Mouse (Mus musculus): ENCODE measurements at regions not wholly inside any gene's neighbourhood (a gene's known extent, or its start where the extent isn't known, plus 50 kb on each side); places are given as distances from the start of the nearest gene placed in this dataset.
"Not testable (repeated sequence)": the region's sequence is repeated elsewhere in the genome, so short reads cannot be mapped to it uniquely, and the experiment has no call there.

DNA sequence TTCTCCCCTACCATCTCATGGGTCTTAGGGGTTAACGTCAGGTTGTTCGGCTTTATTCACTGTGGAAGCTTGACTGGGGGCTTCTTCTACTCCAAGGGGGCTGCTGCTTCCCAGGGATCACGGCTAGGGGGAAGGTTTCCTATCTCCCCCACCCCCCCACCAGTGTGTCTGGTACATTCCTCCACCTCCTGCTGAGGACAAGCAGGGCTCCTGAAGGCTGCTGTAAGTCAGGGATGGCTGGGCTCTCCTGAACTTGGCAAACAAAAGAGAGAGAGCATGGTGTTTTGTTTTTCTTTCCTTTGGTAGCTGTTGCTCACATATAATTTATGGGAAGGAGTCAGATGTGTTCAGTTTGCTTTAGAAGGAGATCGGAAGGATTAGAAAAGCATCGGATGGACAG, 54.7 kb upstream of the Commd3 start:
- DNase-seq, result no peak

DNA sequence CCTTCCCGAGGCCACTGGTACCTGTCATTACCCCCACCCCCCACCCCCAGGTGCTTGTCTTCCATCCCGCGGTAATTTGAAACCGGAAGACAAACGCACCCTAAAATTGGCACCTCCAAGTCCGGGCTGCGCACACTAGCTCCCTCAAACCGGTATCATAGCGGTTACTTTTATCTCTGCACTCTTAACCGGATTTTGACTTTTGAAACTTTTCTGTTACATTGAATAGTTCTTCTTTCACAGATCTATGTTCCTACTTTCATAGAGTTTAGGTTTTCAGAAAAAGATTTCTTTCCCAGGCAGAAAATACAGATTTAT, 62.4 kb upstream of the Commd3 start:
- DNase-seq, result peak; percentile 50

DNA sequence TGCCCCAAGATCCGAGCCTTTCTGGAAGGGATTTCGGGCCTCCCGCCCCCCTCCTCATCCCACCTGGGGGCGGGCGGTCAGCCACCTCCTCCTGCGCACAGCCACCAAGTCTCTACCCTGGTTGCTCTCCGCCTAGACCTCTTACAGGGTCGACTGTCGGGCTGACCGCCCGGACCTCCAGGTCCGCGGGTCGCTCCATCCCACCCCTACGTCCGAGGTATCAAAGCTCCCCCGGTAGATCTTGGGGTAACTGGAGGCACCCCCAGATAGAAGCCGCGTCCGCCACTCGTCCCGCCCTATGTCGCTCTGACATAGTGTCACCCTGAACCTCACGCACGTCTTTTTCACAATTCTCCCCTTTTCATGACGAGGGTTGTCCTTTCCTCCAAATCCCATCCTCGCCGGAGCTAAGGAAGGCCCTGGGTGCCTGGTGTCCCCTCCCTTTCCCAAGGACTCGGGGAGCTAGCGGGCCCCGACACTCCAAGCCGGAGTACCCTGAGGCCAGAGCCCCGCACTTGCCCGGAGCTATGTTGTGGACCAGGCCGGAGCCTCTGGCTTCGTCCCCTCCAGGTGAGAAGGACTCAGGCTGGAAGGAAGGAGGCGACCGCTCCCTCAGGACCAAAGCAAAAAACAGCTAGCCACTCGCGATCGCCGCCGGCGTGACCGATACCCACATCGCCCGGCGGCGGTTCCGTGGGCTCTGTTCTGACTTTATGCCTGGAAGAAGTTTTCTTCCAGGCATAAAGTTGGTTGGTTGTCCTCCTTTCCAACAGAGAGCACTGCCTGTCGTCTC, 62.9 kb upstream of the Commd3 start:
- DNase-seq, result peak; percentile 50

DNA sequence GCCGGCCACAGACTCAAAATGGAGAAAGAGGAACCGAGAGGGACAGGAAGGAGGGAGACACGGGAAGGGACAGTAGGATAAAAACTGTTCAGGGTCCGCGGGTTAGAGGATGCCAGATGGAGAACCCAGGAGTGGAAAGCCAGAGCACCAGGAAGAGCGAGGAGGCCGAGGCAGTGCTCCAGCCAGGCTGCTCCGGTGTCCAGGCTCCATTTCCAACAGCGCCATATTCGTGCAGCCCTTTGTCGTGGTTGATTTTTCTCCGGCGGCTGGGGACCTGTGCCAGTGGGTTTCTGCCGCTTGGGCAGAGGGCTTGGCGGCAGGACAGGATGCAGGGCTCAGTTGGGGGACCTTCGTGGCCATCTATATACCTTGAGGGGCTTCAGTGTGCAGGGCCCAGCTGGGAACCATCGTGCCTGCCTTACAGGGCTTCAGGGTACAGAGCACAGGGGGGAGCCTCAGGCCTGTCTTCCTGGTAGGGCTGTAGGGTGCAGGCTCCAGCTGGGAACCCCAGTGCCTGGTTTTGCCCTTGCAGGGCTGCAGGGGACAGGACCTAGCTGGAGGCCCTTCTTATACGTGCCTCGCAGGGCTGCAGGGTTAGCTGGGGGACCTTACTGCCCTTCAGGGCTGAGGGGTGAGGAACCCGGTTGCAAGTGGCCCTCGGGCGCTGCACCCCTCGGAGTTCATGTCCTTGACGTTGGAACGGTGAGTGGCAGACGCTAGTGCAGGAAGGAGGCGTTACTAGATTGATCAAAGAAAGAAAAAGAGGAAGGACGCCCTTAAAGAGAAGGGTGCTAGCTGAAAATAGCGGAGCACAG, 63.7 kb upstream of the Commd3 start:
- peak; percentile 83 for DNase-seq

DNA sequence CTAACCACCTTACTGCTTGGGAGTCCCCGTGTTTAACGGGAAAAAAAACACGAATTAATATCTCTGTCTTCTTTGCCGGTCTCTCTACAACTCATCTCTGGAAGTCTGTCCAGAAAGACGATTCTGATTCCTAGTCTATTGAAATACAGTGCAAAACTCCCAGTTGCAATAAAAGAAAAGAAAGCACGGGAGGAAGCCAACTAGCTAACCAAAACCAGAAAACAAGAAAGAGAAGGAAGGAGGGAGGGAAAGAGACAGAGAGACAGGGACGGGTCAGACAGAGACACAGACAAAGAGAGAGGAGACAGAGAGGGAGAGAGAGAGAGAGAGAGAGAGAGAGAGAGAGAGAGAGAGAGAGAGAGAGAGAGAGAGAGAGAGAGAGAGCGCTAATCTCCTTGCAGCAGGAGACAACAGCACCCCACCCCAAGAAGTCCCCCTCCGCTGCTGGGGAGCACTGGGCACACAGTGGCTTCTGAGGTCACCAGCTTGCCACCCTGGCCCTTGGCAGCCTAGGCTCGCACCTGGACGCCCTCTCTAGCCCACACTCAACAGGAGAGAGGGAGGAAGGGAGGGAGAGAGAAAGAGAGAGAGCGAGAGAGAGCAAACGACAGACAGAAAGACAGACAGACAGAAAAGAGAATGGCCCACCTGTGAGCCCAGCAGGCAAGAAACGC, 64.5 kb upstream of the Commd3 start:
- DNase-seq, result peak; percentile 47

DNA sequence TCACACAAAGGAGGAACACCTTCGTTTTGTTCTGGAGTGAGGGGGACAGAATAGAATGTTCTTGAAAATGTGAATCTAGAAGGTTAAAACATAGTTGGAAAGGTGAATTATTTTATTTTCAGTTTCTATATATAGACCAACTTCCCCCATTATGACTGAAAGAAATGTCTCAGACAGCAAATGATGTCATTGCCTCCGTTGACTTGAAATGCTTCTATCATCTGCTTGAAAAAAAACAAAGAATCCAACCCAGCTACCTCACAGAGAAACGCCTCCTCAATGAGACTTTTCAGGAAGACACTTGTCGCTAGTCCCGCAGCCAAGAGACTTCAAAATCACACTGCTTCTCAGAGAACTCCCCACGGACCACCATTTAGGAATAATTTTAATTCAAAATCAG, 65.1 kb upstream of the Commd3 start:
- peak; percentile 25 for DNase-seq

DNA sequence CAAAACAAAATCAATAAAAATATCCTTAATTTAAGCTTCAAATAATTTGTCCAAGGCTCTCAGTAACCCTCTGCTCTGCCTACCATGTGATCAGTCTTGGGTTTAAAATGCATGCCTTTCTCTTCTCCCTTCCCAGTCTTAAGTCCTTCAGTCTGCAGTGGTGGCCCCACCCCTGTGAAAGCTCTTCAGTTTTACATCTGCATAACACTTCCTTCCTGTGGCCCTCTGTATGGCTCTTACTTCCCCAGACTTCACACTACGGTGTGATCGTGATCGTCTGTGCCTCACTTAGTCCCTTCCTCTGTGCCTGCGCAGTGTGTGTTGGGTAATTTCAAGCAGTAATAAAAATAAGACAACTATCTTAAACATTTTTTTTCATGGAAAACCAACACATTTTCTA, 80.0 kb upstream of the Commd3 start:
- DNase-seq, result peak; percentile 25

DNA sequence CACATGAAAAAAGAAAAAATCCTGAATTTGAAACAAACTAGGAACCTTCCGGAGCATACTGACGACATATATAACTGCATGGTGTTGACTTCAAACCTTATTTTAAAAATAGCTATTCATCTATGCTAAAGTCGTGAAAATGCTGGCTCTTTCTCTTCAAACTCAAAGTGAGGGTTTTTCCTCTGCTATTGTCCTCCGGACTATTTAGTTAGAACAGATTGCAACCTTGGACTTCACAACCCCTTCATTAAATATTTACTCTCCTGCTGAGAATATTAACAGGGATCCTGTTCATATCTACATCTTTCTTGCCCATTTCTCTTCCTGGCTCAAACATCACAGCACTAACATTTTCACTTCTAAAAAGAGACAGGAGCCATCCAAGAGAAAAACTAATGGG, 84.0 kb upstream of the Commd3 start:
- no peak for DNase-seq

DNA sequence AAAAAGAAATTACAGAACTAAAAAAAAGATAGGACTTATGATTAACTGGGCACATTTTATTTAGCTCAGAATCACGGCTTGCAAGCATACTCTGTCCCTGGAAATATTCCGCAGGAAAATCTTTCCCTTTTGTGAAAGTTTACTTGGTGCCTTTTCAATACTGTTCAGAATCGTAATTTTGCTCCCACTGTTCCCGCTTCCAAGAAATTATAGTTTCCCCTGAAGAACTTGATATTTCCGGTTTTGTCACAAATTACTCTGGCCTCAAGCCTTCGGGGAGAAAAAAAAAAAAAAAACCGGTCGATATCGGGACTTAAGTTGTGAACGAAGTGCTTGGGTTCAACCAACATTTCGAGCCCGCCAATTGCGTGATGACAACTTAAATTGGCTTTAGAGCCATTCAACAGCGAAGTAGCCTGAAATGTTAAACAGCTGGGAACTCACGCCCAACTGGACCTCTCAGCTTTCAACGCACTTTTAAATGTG, 84.4 kb upstream of the Commd3 start:
- DNase-seq, result peak; percentile 8

DNA sequence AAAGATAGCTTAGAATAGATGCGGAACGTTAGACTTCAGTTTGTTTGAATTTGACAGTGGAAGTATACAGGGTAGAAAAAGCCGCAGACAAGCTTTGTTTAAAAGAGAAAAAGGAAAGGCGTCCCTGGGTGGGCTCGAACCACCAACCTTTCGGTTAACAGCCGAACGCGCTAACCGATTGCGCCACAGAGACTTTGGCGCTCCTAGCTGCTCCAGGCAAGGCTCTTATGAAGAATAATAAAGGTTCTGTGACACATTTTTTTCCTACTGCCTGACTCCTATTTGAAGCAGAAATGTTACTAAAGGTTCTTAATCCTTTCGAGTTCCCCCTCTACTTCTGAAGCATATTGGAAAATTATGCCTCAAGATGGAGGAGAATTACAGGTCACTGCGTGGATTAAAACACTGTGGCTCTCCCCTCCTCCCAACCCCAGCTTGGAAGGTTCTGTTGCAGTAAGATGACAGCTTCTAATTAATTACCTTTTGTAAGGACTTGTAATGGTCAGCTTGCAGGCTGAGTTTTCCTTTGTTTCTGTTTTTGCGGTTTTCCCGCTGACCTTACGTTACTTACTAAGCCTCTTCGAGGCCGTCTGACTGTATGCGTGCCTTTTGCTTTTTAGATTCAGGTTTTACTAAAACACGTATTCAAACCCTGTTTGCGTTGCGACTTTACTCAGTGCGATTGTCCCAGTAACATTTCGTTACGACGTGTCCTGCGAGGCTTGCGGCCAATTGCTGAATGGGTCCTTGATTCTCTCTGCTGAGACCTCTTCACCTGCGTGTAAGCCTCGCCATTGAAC, 85.1 kb upstream of the Commd3 start:
- peak; percentile 88 for DNase-seq

DNA sequence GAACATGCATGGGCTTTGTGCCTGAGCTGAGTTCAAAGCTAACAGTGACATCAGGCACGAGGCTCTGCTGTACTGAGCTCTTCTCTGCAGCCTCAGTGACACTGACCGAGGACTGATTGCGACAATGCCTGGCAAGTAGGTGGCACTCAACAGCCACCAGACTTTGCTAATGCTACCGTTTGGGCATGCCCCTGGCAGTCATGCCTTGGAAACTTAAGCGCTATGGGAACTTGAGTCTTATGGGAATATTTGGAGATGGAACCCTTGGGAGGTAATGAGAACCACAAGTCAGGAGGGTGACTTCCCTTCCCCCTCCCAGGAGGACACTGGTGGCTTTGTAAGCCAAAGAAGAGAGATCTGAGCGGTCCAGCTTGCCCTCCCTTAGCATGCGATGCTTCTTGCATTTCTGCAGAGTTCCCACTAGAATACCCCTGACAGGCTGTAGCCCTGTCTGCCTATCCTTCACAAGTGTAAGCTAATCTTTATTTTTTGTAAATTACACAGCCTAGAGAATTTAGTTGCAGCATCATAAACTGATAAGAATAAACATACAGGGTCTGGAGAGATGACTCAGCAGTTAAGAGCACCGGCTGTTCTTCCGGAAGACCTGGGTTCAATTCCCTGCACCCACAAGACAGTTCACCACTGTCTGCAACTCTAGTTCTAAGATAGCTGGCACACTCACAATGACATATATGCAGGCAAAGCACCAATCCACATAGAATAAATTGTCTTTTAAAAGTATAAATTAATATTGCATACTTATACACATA, 86.4 kb upstream of the Commd3 start:
- peak; percentile 8 for DNase-seq

DNA sequence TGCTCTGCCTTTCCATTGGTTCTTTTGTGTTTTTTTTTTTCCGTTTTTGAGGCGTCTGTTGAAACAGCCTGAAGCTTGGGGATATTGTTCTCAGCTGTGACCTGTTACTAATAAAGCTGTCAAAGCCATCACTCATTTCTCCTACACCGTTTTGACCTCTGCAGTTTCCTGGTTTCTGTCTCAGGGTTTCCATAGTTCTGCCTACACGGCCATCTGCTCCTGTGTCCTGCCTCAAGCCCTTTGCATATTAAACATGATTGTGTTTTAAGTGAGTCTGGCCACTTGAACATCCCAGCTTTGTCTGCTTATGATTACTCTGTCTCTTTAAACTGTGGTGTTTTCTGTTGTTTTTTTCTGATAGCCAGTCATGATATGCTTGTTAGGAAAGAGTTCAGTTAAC, 114.1 kb upstream of the Commd3 start:
- DNase-seq, result no peak

DNA sequence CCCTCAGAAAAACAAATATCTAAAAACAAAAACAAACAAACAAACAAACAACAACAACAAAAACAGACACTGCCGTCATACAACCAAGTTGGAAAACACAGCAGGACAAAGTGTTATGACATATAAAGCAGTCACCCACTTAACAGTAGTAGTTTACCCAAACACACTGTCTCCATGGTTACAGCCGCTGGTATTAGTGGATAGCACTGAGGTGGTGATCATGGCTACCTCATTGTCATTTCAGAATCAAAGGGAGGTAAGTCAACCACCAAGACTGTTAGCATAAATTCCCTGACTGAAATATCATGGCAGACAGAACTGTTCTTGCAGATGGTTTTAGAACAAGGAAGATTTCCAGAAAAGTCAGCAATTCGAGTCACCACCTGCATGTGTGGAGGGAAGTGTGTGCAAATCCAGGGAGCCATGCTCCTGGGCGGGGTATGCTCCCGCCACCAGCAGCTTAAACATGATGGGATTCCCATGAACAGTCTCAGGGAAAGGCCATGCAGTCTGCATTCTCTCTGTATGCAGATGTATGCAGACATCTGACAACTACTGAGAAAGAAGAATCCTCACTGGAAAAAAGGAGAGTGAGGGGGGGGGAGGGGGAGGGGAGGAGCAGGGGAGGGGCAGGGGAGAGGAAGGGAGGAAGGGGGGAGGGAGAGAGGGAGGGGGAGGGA, 124.1 kb upstream of the Commd3 start:
- DNase-seq, result no peak

DNA sequence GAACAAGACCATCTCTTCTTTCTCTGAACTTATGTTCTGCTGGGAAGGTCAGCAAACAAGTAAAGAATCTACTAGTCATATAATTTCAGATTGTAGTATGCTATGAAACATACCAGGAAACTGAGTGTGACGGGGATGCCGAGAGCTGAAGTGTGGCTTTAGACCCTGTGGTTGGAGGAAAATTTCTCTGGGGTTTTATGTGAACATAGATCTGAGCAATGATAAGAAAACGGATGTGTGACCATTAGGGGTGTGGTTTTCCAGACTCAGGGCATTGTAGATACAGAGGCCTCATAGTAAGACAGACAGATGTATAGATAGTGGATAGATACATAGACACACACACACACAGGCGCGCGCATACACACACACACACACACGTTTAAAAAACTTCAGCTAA, 131.8 kb upstream of the Dnajc1 start:
- no peak for DNase-seq

DNA sequence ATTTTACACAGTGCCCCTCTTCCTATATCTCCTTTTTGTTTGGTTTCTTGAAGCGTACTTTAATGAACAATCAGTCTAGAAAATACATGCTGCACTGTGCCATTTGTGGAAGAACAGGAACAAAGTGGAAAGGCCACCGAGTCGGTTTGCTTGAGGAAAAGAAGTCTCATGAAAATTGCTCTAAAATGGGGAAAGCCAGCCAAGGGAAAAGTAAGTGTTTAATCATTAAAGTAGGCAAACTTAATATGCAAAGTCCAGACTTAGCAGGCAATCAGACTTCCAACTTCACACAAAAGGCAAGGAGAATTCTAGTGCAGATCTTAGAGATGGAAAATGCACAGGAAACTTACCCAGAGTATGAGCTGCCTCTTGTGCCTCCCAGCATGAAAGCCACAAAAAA, 131.3 kb upstream of the Dnajc1 start:
- no peak for DNase-seq

DNA sequence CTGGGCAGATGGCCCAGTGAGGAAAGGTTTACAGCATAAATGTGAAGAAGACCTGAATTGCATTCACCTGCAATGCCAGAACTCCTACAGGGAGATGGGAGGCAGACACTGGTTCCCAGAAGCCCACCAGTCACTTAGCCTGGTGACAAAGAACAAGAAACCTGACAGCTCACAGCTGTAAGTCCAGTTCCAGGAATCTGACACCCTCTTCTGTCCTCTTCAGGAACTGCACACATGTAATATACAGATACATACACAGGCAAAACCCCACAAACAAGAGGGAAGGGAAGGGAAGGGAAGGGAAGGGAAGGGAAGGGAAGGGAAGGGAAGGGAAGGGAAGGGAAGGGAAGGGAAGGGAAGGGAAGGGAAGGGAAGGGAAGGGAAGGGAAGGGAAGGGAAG, 120.8 kb upstream of the Dnajc1 start:
- DNase-seq, result no peak

DNA sequence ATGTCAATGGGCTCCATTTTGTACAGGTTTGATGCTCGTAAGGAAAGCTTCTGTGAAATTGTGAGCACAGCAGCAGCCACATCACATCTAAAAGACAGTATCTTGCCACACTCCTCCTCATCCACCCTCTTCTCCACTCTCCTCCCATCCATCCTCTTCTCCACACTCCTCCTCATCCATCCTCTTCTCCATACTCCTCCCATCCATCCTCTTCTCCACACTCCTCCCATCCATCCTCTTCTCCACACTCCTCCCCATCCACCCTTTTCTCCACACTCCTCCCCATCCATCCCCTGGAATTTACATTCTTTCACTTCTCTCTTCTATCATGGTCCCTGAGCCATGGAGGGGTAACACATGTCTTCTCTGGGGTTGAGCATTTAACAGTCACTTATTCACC, 116.7 kb upstream of the Dnajc1 start:
- no peak for DNase-seq

DNA sequence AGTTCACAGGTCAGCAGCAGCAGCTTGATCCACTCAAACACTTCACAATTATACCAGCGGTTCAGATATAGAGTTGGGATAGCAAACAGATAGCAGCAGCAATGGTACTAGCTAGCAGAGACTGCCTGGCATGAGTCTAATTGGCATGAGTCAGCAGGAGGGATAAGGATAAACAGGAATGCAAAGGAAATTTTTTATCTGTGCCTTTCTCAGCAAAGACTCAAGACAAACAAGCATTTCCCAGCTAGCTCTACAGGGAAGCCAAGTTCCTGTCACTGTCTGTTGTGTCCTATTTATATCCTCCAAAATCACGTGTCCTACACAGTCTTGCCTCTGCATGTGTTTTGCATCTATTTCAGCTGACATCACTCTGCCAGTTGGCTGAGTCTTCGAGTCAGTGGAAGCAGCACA, 80.7 kb upstream of the Dnajc1 start:
- DNase-seq, result no peak

DNA sequence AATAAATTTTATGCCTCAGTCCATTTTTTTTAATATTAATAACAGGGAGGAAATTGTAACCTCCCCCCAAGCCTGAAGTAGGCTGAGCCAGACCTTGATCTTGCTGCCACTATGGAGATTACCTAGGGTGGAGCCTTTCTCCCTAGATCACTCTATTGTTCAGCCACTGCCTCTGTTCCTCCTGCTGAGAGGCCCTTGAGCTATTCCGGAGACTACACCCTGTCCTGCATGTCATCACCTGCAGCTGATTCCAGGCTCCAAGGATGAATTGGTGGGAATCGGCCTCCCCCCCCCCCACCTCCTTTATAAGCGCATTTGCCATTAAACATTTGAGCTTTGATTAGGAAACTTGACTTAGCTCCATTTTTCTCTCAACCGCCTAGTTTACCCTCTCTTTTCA, 68.3 kb upstream of the Dnajc1 start:
- DNase-seq, result no peak

DNA sequence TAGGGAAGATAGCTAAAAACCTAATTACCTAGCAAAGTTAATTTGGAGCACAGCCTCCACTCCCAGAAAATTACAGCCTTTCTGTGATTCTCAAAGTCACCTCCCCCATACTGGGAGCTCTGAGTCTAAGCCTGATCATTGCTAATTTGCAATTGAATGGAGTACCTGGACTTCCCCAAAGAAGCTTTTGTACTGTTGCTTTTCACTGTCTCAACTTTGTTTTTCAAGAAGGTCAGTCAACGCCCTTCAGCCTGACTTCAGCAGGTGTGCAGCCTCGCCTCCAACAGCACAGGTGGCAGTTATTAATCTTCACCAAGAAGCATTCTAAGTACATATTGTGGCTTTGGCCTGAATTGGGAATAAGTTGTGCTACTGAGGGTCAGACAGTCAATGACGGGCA, 67.7 kb upstream of the Dnajc1 start:
- not testable (repeated sequence) for DNase-seq

DNA sequence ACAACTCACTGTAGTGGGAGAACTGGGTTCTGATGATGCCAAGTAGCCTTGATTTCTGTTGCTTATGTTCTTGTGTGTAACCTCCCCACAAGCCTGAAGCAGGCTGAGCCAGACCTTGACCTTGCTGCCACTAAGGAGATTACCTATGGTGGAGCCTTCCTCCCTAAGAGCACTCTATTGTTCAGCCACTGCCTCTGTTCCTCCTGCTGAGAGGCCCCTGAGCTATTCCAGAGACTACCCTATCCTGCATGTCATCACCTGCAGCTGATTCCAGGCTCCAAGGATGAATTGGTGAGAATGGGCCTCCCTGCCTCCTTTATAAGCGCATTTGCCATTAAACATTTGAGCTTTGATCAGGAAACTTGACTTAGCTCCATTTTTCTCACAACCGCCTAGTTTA, 60.8 kb upstream of the Dnajc1 start:
- not testable (repeated sequence) for DNase-seq

DNA sequence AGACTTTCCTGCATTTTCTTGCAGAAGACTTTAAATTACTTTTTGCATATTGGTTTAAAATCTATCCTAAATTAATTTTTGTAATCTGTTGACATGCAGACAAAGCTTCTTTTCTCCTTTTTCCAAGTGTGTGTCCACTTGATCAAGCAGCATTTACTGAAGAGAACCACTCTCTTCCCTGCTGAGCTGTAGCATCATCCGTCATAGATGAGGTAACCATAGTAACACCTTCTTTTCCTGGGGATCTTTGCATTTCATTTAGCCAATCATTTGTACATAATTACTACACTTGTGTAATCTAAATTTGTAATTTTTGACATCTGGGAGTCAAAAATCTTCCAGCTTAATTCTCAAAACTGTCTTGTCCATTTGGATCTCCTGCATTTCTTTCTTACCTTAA, 53.2 kb upstream of the Dnajc1 start:
- no peak for DNase-seq
